Mouse (Mus musculus): Measurements from ENCODE around the gene Rab11fip3.

DNA sequence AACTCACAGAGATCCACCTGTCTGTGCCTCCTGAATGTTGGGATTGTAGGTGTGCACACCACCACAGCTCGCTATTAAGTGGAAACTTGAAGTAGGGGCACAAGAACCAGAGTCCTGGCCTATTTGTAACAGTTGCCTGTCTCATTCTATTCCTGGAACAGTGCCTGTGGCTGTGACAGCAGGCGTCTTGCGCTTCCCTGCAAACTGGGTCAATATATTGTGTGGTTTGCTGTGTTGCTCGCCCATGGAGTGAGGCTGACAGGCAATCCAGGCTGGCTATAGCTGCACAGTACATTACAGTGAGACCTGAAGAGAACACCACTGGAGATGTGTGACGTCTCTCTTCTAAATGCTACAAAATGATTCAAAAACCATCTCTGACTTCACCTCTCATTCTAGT lies 37.8 kb downstream of the Rab11fip3 start:
- TF ChIP-seq MAX (IDR thresholded peaks at IDR 0.05) = no peak
- no peak for TF ChIP-seq CTCF (IDR thresholded peaks at IDR 0.05; ENCODE audit: control insufficient read depth, insufficient read depth, insufficient read length)
- TF ChIP-seq FOSL1 (IDR thresholded peaks at IDR 0.05; ENCODE audit: insufficient read depth, low read length, poor library complexity, severe bottlenecking) = no peak
